Mouse (Mus musculus) kidney, postnatal 36 days (tissue): Measurements from ENCODE around the gene Erf.
"Not testable (repeated sequence)": the region's sequence is repeated elsewhere in the genome, so short reads cannot be mapped to it uniquely, and the experiment has no call there.

Source experiments
- DNase-seq, 2 experiments: peaks; one replicate each; pipeline ENCODE4 v3.0.0; 2021 to 2022; ENCODE audit warnings: mixed read lengths in 2 of 2

Gene Erf

DNA sequence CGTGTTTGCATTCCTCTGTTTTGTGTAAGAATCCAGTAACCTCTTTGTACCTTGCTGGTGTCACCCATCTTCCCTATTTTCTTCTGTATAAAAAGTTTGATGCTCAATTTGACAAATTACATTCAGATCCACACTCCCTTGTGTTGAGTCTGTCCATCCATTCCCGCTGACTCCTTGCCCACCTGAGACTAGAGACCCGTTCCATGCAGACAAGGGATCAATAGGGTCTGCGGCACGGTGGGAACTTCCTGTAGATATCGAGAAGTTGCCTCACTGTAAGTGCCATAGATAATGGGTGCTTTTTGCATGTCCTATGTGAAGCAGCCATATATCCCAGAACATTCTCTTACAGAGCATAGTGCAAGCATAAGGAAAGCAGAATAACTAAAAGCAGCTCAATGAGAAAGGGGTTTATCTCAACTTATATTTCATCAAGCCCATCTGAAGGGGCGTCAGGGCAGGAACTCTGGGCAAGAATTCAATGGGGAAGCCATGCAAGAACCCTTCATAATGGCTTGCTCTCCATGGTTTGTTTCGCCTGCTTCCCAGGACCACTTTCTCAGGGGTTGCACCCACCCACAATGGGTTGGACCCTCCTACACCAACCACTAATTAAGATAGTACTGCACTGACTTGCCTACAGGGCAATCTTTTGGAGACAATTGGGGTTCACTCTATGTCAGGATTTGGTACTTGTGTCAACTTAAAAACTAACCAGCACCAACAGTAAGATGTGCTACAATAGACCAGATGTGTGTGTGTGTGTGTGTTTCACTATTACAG, 15.8 kb upstream of the Erf start:
- DNase-seq: no peak

DNA sequence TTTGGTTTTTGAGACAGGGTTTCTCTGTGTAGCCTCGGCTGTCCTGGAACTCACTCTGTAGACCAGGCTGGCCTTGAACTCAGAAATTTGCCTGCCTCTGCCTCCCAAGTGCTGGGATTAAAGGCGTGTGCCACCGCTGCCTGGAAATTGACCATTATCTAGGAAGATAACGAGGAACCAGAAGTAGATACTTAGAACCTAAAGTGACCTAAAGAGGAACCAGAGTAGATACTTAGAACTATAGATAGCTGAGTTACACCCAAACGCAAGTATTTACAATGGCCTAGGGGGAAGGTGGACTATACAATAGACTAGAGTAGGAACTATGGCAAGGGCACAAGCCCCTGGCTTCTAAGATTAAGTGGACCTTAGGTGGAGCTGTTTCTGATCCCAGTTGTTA, 15.2 kb upstream of the Erf start:
- DNase-seq: not testable (repeated sequence)

DNA sequence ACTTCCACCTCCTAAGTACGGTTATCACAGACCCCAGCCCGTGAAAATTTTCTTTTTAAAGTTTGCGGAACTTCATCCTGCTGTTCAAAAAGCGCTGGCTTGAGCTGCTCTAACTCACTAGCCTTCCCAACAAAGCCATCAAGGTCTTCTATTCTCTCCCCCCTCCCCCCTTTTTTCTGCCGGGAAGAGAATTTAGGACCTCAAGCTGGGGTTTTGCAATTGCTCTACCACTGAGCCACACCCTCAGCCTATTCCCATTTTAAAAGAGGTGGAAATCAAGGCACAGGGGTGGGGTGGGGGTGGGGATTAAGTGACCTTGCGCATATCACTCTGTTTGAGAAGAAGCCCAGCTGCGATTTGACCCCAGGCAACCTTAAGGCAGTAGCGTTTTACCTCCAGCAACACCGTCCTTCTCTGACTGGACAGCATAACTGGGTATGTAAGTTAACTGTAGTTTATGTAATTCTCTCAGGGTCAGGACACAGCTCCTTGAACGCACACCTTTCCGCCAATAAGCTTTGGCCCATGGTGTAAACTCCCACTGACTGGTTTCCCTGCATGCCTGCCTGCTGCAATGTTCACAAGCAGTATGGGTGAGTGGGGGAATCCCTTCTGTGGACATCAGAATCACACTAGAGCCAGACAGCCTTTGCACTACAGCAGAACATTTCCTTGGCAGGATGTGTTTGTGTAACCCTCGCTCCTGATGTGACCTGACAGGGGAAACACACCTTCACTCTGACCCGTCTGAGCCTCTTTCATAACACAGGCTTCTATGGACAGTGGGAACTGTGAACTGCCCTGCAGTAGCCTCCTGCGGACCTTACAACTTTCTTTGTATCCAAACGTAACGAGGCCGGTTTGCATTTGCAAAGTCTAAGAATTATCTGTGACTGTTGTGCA, 13.7 kb upstream of the Erf start:
- no peak for DNase-seq

DNA sequence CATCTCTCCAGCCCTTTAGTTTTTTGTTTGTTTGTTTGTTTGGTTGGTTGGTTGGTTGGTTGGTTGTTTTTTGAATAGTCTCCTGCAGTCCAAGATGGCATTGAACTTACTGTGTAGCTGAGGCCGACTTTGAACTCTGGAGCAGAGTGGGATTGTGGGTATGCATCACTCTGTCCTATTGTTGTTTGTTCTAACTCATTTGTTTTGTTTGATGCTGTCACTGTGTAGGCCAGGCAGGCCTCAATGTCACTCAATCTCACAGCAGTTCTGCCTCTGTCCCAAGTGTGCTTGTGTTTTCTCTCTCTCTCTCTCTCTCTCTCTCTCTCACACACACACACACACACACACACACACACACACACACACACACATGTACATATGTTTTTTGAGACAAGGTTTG, 11.3 kb upstream of the Erf start:
- no peak for DNase-seq

- no peak for DNase-seq
Observed at GRCm38 (mm10) chr7:25251822-25252221, 1.3 kb upstream of the Erf start.

GRCm38 (mm10) chr7:25251071-25251791, 670 bp upstream of the Erf start:
- peak; percentile 58 to 78 for DNase-seq

DNA sequence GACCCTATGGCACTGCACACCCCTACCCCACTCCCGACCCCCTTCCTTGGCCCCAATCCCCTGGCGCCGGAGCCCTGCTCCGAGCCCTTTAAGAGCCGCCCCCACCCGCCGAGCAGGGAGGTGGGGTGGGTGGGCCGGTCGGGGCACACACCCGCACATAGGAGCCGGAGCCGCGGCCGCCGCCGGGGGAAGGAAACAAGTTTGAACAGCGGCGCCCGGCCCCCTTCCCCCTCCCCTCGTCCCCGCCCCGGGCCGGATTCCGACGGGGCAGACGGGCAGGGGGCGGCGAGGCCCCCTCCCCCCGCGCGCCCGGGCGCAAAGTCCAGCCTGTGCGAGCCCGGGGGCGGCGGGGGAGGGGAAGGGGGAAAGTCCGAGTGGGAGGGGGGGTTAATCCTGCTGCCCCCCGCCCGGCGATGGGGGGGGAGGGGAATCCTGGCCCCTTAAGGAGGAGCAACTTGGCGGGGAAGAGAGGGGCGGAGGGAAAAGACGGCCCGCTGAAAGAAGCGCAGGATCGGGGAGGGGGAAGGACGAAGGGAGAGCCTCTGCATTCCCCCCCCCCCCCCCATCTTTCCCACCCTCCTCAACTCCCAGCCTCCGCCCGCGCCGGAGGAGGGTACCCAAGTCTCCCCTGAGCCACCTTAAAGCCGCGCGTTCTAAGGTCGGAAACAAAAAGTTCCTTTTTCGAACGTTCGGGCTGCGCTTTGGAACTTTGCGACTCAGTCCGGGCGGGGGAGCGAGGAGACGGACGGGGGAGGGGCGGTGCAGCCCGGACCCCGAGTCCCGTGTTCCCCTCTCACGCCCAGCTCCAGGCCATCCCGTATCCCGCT, 1.0 kb downstream of the Erf start:
- peak; percentile 88 to 92 for DNase-seq

- peak; percentile 28 to 58 for DNase-seq
Observed at GRCm38 (mm10) chr7:25248846-25249313, 1.7 kb downstream of the Erf start.

DNA sequence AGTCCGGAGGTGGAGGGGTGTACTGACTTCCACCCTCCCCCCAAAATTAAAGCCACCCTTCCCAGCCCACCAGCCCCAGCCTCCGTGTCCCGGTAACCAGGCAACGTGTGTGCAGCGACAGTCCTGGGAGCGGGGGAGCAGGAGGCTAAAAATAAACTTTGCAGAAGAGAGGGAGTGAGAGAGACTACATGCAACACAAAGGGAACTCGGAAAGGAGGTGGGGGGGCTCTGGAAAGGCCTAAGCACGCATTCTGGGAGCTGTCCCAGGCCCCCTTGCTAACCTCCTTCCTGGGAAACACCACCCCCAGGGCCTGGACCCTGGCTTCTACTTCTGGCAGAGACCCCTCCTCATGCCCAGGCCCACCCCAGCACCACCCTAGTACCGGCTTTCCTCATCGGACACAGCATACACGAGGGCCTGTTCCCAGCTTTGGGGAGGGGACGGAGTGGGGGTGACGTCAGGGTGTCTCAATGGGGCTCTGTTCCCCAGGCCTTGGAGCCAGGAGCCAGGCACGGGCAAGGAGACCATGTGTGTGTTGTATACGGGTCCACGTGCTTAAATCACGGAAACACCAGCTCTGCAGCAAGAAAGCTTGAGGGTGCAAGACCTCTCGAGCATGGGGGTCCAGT, 2.4 kb downstream of the Erf start:
- DNase-seq: peak in 1 of 2 experiments; percentile 47

DNA sequence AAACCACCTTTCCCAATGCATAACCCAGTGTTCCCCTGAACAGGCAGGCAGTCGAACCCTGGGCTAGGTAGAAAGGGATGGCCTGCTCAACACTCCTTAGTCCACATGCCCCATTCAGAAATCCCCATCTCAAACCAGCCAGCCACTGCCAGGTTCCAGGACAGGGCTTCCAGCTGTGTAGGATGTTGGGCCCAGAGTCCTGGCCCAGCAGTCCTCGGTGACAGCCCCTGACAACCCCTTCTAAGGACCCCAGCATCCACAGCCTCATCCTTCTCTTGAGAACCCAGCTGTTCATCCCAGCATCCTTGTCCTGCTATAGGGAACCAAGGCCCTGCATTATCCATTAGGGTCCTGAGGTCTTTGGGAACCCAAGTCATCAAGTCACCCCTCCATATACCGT, 3.1 kb downstream of the Erf start:
- DNase-seq: no peak

- no peak for DNase-seq
Observed at GRCm38 (mm10) chr7:25246759-25247137, 3.8 kb downstream of the Erf start.

- DNase-seq: peak; percentile 69 to 79
Observed at GRCm38 (mm10) chr7:25246079-25246758, 4.3 kb downstream of the Erf start.

DNA sequence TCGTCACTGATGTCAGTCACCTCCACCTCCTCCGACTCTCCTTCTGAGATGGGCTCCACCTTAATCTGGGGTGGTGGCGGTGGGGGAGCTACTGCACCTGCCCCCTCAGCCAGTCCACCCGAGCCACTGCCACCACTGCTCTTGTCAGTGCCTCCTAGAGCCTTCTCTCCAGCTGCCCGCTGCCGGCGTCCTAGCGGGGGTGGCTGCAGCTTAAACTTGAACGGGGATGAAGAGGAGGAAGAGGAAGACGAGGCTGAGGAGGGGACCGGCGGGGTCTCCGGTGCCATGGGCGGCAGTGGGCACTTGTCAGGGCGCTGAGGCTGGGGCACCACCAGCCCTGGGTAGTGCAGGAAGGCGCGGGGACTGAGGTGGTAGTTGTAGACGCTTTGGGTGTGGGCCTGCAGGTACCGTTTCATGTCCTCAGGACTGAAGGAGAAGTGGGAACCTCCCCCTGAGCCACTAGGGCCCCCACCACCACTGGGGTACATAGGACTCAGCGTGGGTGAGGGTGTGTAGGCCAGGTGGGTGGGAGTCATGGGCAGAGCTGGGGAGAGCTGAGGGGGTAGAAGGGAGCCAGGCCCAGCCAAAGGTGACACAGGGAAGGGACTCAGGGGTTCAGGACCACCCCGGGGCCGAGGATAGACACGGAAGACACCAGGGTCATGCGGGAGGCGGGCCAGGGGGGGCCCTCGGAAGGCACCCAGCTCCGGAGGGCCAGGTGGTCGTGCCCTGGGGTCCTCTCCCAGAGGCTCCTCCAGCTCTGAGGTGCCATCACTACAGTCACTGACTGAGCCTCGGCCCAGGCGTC, 5.8 kb downstream of the Erf start:
- DNase-seq: no peak

DNA sequence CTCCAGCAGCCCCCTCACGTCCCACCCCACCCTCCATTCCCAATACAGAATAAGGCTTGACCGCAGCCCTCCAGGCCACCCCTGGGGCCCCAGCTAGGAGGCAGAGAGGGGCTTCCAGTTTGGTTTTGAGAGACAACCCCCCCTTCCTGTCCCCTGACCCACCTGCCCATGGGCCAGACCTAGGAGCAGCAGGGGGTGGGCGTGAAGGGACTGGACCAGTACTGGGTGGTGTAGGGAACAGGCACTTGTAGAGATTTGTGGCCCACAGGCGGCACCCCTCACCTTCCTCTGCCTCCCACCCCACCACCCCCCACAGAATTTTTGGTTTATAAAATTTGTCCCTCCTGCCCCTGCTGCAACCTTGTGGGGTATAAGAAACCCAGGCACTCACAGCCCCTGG, 7.2 kb downstream of the Erf start:
- DNase-seq: no peak

DNA sequence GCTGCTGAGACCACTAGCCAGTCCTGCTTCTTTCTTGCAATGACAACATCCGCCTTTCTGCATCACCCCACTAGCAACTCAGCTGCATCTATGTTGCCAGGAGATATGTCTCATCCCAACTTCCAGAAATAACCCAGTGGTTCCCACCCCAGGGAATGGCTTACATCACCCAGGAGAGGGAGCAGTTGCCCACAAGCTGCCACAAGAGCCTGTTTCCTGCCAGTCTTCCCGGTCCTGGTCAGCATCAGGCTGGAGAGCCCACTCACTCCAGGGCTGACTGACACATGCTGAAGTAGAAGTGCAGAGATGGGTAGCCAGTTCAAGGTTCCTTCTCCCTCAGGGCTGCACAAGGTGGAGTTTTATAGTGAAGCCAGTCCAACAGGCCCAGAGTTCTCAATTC, 9.5 kb downstream of the Erf start:
- peak; percentile 58 to 72 for DNase-seq

GRCm38 (mm10) chr7:25240631-25241030, 9.9 kb downstream of the Erf start:
- no peak for DNase-seq

DNA sequence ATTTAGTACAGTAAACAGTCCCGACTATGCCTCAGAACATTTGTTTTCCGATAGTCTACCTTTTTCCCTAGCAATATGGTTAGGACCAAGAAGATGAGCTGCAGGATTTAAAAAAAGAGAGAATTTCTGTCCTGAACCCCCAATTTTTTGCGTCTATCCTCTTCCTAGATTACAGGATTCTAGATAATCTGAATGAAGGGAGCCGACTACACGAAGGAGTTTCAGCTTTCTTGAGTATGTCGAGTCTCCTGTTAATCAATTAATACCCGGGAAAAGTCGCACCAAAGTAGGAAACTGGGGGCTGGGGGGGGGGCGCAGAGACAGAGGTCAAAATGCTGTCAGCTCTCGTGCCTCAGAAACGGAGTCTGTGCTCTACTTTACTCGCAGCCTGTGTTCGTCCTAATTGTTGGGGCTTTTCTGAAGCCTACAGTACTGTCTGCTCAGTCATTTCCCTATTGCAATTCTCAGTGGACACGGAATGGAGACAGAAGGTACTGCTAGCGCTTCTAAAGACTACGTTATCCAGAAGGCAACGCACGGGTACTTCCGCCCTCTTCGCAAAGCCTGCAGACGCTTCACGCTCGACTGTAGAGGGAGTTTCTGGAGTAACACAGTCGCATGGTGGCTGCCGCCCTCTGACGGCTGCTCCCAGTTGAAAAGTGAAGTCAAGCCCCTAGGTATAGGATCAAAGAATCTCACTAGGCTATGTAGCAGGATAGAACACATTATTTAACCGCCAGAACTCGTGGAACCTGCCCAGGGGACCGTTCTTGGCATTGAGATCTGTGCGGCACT, 11.5 kb downstream of the Erf start:
- DNase-seq: peak; percentile 88 to 93

GRCm38 (mm10) chr7:25238015-25238706, 12.4 kb downstream of the Erf start:
- DNase-seq: peak; percentile 94 to 97
